Mouse (Mus musculus) MEL (cell line): ENCODE measurements around the gene Tnfsf12. TPM values are rescaled to one million over a fixed set of nuclear protein-coding genes. Genes with fewer than 3 reads are reported as not detected.

Experiments
- DNase-seq: peaks from one replicate; pipeline ENCODE4 v3.0.0; 2011; ENCODE audit warnings: low read depth, low spot score
- H3K27ac ChIP-seq: 2 replicates; pipeline ENCODE4 v1.5.1; 2012; ENCODE audit warnings: low read depth, mild to moderate bottlenecking, control low read depth, low read length, moderate library complexity; ENCODE audit not compliant: control insufficient read depth
- H3K27me3 ChIP-seq, 2 experiments: fragments of 150-350 bp in 1 of 2; sonication (generic) in 1 of 2; 2 replicates each; pipeline ENCODE4 v1.6.1; 2012; ENCODE audit warnings: low read length in 2 of 2, mild to moderate bottlenecking in 2 of 2, improper control_type of control experiment in 1 of 2, moderate library complexity in 1 of 2; ENCODE audit not compliant: insufficient read depth in 2 of 2, control insufficient read depth in 1 of 2
- H3K36me3 ChIP-seq, 2 experiments: 2 replicates each; pipeline ENCODE4 v1.6.1; 2012 to 2014; ENCODE audit warnings: low read length in 2 of 2, improper control_type of control experiment in 1 of 2, inconsistent platforms in 1 of 2, mild to moderate bottlenecking in 1 of 2; ENCODE audit not compliant: insufficient read depth in 2 of 2, control insufficient read depth in 1 of 2
- H3K4me1 ChIP-seq, 2 experiments: fragments of 150-350 bp in 1 of 2; sonication (generic) in 1 of 2; 2 replicates each; pipeline ENCODE4 v1.6.1; 2012; ENCODE audit warnings: low read length in 2 of 2, improper control_type of control experiment in 1 of 2, mild to moderate bottlenecking in 1 of 2; ENCODE audit not compliant: insufficient read depth in 2 of 2, control insufficient read depth in 1 of 2
- H3K4me3 ChIP-seq, 2 experiments: fragments of 150-350 bp in 1 of 2; sonication (generic) in 1 of 2; 2 replicates each; pipeline ENCODE4 v1.5.1; 2012; ENCODE audit warnings: low read depth in 2 of 2, low read length in 2 of 2, mild to moderate bottlenecking in 2 of 2, moderate library complexity in 2 of 2, control low read depth in 1 of 2, improper control_type of control experiment in 1 of 2; ENCODE audit not compliant: control insufficient read depth in 1 of 2, insufficient read depth in 1 of 2
- H3K79me2 ChIP-seq: 2 replicates; pipeline ENCODE4 v1.6.1; 2012; ENCODE audit warnings: mild to moderate bottlenecking, low read length, moderate library complexity; ENCODE audit not compliant: control insufficient read depth, poor library complexity, insufficient read depth
- H3K9ac ChIP-seq: 2 replicates; pipeline ENCODE4 v1.6.1; 2012; ENCODE audit warnings: low read depth, mild to moderate bottlenecking, control low read depth, low read length, moderate library complexity; ENCODE audit not compliant: control insufficient read depth, poor library complexity, severe bottlenecking
- H3K9me3 ChIP-seq: fragments of 150-350 bp; sonication (generic); replicated peaks from 2 replicates; pipeline ENCODE4 v1.6.1; 2012; ENCODE audit warnings: mild to moderate bottlenecking, low read length, improper control_type of control experiment, moderate library complexity; ENCODE audit not compliant: insufficient read depth
- CTCF ChIP-seq, 3 experiments: IDR thresholded peaks in 2 of 3; conservative IDR thresholded peaks in 1 of 3; 2 replicates each; pipeline ENCODE4 v1.5.1; 2011 to 2012; ENCODE audit warnings: low read length in 3 of 3, low read depth in 2 of 3, mild to moderate bottlenecking in 2 of 3, improper control_type of control experiment in 1 of 3, inconsistent platforms in 1 of 3, mixed read lengths in 1 of 3, moderate library complexity in 1 of 3; ENCODE audit not compliant: control insufficient read depth in 1 of 3, insufficient read depth in 1 of 3, poor library complexity in 1 of 3, severe bottlenecking in 1 of 3
- EP300 ChIP-seq, 2 experiments: IDR thresholded peaks; 2 replicates each; pipeline ENCODE4 v1.6.1; 2011; ENCODE audit warnings: improper control_type of control experiment in 2 of 2, low read length in 2 of 2, low read depth in 1 of 2, mild to moderate bottlenecking in 1 of 2
- GABPA ChIP-seq: IDR thresholded peaks from 2 replicates; pipeline ENCODE4 v1.6.1; 2012; ENCODE audit warnings: low read depth, mild to moderate bottlenecking, inconsistent platforms, low read length, improper control_type of control experiment, moderate library complexity
- HCFC1 ChIP-seq: IDR thresholded peaks from 2 replicates; pipeline ENCODE4 v1.6.1; 2012; ENCODE audit warnings: low read depth, mild to moderate bottlenecking, inconsistent platforms, low read length, improper control_type of control experiment, moderate library complexity
- JUND ChIP-seq: IDR thresholded peaks from 2 replicates; pipeline ENCODE4 v1.6.1; 2011; ENCODE audit warnings: low read depth, mild to moderate bottlenecking, improper control_type of control experiment, low read length
- KAT2A ChIP-seq: conservative IDR thresholded peaks from 2 replicates; pipeline ENCODE4 v1.6.1; 2012; ENCODE audit warnings: low read depth, low read length, improper control_type of control experiment, inconsistent platforms
- MAFK ChIP-seq: IDR thresholded peaks from 2 replicates; pipeline ENCODE4 v1.6.1; 2011; ENCODE audit warnings: low read depth, mild to moderate bottlenecking, low read length, improper control_type of control experiment, borderline replicate concordance
- MAX ChIP-seq: IDR thresholded peaks from 2 replicates; pipeline ENCODE4 v1.6.1; 2011; ENCODE audit warnings: low read length, improper control_type of control experiment
- MAZ ChIP-seq: IDR thresholded peaks from 2 replicates; pipeline ENCODE4 v1.6.1; 2012; ENCODE audit warnings: low read depth, mild to moderate bottlenecking, inconsistent platforms, low read length, improper control_type of control experiment
- MXI1 ChIP-seq: IDR thresholded peaks from 2 replicates; pipeline ENCODE4 v1.6.1; 2011; ENCODE audit warnings: mild to moderate bottlenecking, low read depth, low read length, improper control_type of control experiment
- MYC ChIP-seq: IDR thresholded peaks from 2 replicates; pipeline ENCODE4 v1.6.1; 2011; ENCODE audit warnings: low read depth, mild to moderate bottlenecking, low read length, improper control_type of control experiment, moderate library complexity
- NELFE ChIP-seq: IDR thresholded peaks from 2 replicates; pipeline ENCODE4 v1.6.1; 2011; ENCODE audit warnings: low read depth, low read length, improper control_type of control experiment
- POLR2AphosphoS5 ChIP-seq: IDR thresholded peaks from 2 replicates; pipeline ENCODE4 v1.6.1; 2012; ENCODE audit warnings: low read depth, borderline replicate concordance, mild to moderate bottlenecking, inconsistent platforms, low read length, moderate library complexity, mixed read lengths
- RAD21 ChIP-seq: IDR thresholded peaks from 2 replicates; pipeline ENCODE4 v1.6.1; 2011; ENCODE audit warnings: mild to moderate bottlenecking, low read depth, low read length, improper control_type of control experiment
- RCOR1 ChIP-seq: IDR thresholded peaks from 2 replicates; pipeline ENCODE4 v1.6.1; 2012; ENCODE audit warnings: low read depth, mild to moderate bottlenecking, inconsistent platforms, low read length, improper control_type of control experiment
- SIN3A ChIP-seq: IDR thresholded peaks from 2 replicates; pipeline ENCODE4 v1.6.1; 2012; ENCODE audit warnings: low read length, improper control_type of control experiment, inconsistent platforms
- SMC3 ChIP-seq: IDR thresholded peaks from 2 replicates; pipeline ENCODE4 v1.6.1; 2011; ENCODE audit warnings: low read depth, low read length, improper control_type of control experiment
- TAL1 ChIP-seq: IDR thresholded peaks from 2 replicates; pipeline ENCODE4 v1.6.1; 2012; ENCODE audit warnings: mild to moderate bottlenecking, inconsistent platforms, low read length, moderate library complexity, mixed read lengths
- TBP ChIP-seq: IDR thresholded peaks from 2 replicates; pipeline ENCODE4 v1.8.0; 2011; ENCODE audit warnings: low read depth, low read length, improper control_type of control experiment
- UBTF ChIP-seq: IDR thresholded peaks from 2 replicates; pipeline ENCODE4 v1.6.1; 2012; ENCODE audit warnings: low read depth, mild to moderate bottlenecking, inconsistent platforms, low read length, improper control_type of control experiment, moderate library complexity, borderline replicate concordance; ENCODE audit not compliant: insufficient read depth
- USF1 ChIP-seq: IDR thresholded peaks from 2 replicates; pipeline ENCODE4 v1.6.1; 2014; ENCODE audit warnings: low read depth, mild to moderate bottlenecking, inconsistent platforms, low read length, improper control_type of control experiment, moderate library complexity
- USF2 ChIP-seq, 2 experiments: IDR thresholded peaks; 2 replicates each; pipeline ENCODE4 v1.6.1; 2011 to 2012; ENCODE audit warnings: improper control_type of control experiment in 2 of 2, low read length in 2 of 2, borderline replicate concordance in 1 of 2, inconsistent platforms in 1 of 2, low read depth in 1 of 2, mild to moderate bottlenecking in 1 of 2; ENCODE audit not compliant: insufficient read depth in 1 of 2
- ZC3H11A ChIP-seq: IDR thresholded peaks from 2 replicates; pipeline ENCODE4 v1.6.1; 2012; ENCODE audit warnings: low read depth, mild to moderate bottlenecking, inconsistent platforms, low read length, improper control_type of control experiment
- ZKSCAN1 ChIP-seq: IDR thresholded peaks from 2 replicates; pipeline ENCODE4 v1.6.1; 2012; ENCODE audit warnings: low read depth, mild to moderate bottlenecking, inconsistent platforms, low read length, improper control_type of control experiment, moderate library complexity
- polyA plus RNA-seq, 2 experiments: library from polyadenylated mRNA; stranded (reverse) in 1 of 2; unstranded in 1 of 2; fragments of >175 nt in 1 of 2; fragments of >200 nt in 1 of 2; gene quantifications; 2 replicates each; pipeline versions ENCODE4 v1.2.1 to v1.2.4; 2012; ENCODE audit warnings: low replicate concordance in 2 of 2, low read depth in 1 of 2; ENCODE audit not compliant: insufficient read length in 2 of 2, insufficient read depth in 1 of 2, missing spikeins in 1 of 2
- total RNA-seq: library from RNA; depleted of rRNA; stranded (reverse); fragments of 300-350 nt; gene quantifications from 2 replicates; pipeline ENCODE4 v1.2.3, GENCODE M21; 2012

Tnfsf12 gene
- total and polyA plus RNA-seq, 3 experiments, result 0.10 TPM; not detected in 2

- Histone ChIP-seq H3K27ac (no peak overlapping the region), H3K27me3 (no peaks in the 10 kb centered on the region), H3K36me3 (peaks cover 0 to 3% of the 10 kb centered on the region in 2 experiments; a peak in 1 of 4 replicates), H3K4me3 (no peak overlapping the region), H3K4me1 (peaks cover 0 to 5% of the 10 kb centered on the region in 2 experiments; a peak in 1 of 4 replicates), H3K9ac (no peak overlapping the region), H3K79me2 (no peaks in the 10 kb centered on the region), H3K9me3 (no peaks in the 10 kb centered on the region)
- no peak for DNase-seq
- 0 out of 6 replicates have a peak, but pooled peaks of 1 of the 3 experiments have one; percentile 20 for TF ChIP-seq CTCF (IDR thresholded peaks at IDR 0.05 in 2 of 3, conservative IDR thresholded peaks at IDR 0.05 in 1 of 3; ENCODE audit: control insufficient read depth in 1 of 3, insufficient read depth in 1 of 3, low read depth in 2 of 3, low read length in 3 of 3, poor library complexity in 1 of 3, severe bottlenecking in 1 of 3)
- no peak for TF ChIP-seq NELFE
Measured at GRCm38 (mm10) chr11:69716953-69717352, 21.3 kb upstream of the Tnfsf12 start.

- H3K9me3 ChIP-seq, result no peaks in the 10 kb centered on the region
- H3K4me1 ChIP-seq, result peaks cover 0 to 5% of the 10 kb centered on the region in 2 experiments; a peak in 1 of 4 replicates
- no peaks in the 10 kb centered on the region for H3K79me2 ChIP-seq
- peak; percentile 37; the same call in 1 of the 2 replicates for TF ChIP-seq MAX
- TF ChIP-seq CTCF (IDR thresholded peaks at IDR 0.05 in 2 of 3, conservative IDR thresholded peaks at IDR 0.05 in 1 of 3; ENCODE audit: control insufficient read depth in 1 of 3, insufficient read depth in 1 of 3, low read depth in 2 of 3, low read length in 3 of 3, poor library complexity in 1 of 3, severe bottlenecking in 1 of 3), result no peak
- 0 out of 2 replicates have a peak, but pooled peaks have one; percentile 12 for TF ChIP-seq MXI1
- no peak overlapping the region for H3K9ac ChIP-seq
- H3K4me3 ChIP-seq, result no peak overlapping the region
- H3K27ac ChIP-seq, result no peak overlapping the region
- DNase-seq, result no peak
- peaks cover 0 to 3% of the 10 kb centered on the region in 2 experiments; a peak in 1 of 4 replicates for H3K36me3 ChIP-seq
- H3K27me3 ChIP-seq, result no peaks in the 10 kb centered on the region
Measured at GRCm38 (mm10) chr11:69715929-69716328, 20.3 kb upstream of the Tnfsf12 start.

- Histone ChIP-seq H3K9ac (no peak overlapping the region), H3K4me1 (peaks cover 0 to 5% of the 10 kb centered on the region in 2 experiments; a peak in 1 of 4 replicates), H3K4me3 (no peak overlapping the region), H3K36me3 (peaks cover 0 to 3% of the 10 kb centered on the region in 2 experiments; a peak in 1 of 4 replicates), H3K9me3 (no peaks in the 10 kb centered on the region), H3K27ac (no peak overlapping the region), H3K79me2 (no peaks in the 10 kb centered on the region), H3K27me3 (no peaks in the 10 kb centered on the region)
- DNase-seq, result peak; percentile 66
- TF ChIP-seq ZKSCAN1 (no peak), GABPA (no peak), HCFC1 (no peak), RCOR1 (no peak), UBTF (no peak), TAL1 (no peak), KAT2A (no peak), MAZ (no peak), JUND (no peak), SIN3A (no peak), TBP (no peak), POLR2AphosphoS5 (no peak), RAD21 (peak; percentile 74), EP300 (IDR thresholded peaks at IDR 0.05; ENCODE audit: low read depth in 1 of 2, low read length in 2 of 2) (no peak), MYC (no peak), SMC3 (peak; percentile 59), NELFE (no peak), CTCF (IDR thresholded peaks at IDR 0.05 in 2 of 3, conservative IDR thresholded peaks at IDR 0.05 in 1 of 3; ENCODE audit: control insufficient read depth in 1 of 3, insufficient read depth in 1 of 3, low read depth in 2 of 3, low read length in 3 of 3, poor library complexity in 1 of 3, severe bottlenecking in 1 of 3) (peak; percentile 73 to 87 (median 75)), ZC3H11A (peak; percentile 41), MAX (no peak), MAFK (no peak), USF2 (IDR thresholded peaks at IDR 0.05; ENCODE audit: borderline replicate concordance in 1 of 2, insufficient read depth in 1 of 2, low read depth in 1 of 2, low read length in 2 of 2) (no peak), MXI1 (0 out of 2 replicates have a peak, but pooled peaks have one; percentile 36), USF1 (no peak)
Measured at GRCm38 (mm10) chr11:69715482-69715881, 19.8 kb upstream of the Tnfsf12 start.
